Mouse (Mus musculus): ENCODE results near the gene Pakap. TPM values are rescaled to one million over a fixed set of nuclear protein-coding genes. Genes with fewer than 3 reads are reported as not detected.
A peak's percentile ranks its signal among the peaks of the same experiment; 100 is the strongest.

The Pakap gene
- polyA plus RNA-seq, 1 experiment from 2014 or later: 25.4 TPM

- H3K27ac ChIP-seq (replicated peaks; ENCODE audit: low read depth, low read length): no peak overlapping the region
- WGBS: 16% methylated on average over 4 of the region's 4 CpGs
- no peaks in the 10 kb centered on the region for H3K27me3 ChIP-seq (replicated peaks; ENCODE audit: control insufficient read depth, insufficient read depth, low read length)
- H3K4me3 ChIP-seq (ENCODE audit: low read depth, low read length): no peak overlapping the region
- peak; percentile 50 for DNase-seq (ENCODE audit: low spot score)
- H3K4me2 ChIP-seq (ENCODE audit: low read depth, low read length): no peak overlapping the region
- 0 out of 2 replicates have a peak, but pooled peaks cover 2% of the 10 kb centered on the region for H3K9me3 ChIP-seq (ENCODE audit: control insufficient read depth, low read length)
- peak; percentile 55; the same call in 1 of the 2 replicates for ATAC-seq (ENCODE audit: low read depth)
- no peak overlapping the region for H3K9ac ChIP-seq (ENCODE audit: low read depth, low read length)
- no peaks in the 10 kb centered on the region for H3K36me3 ChIP-seq (ENCODE audit: control insufficient read depth, insufficient read depth, low read length)
- H3K4me1 ChIP-seq (ENCODE audit: control insufficient read depth, insufficient read depth, low read length): peaks cover 11% of the 10 kb centered on the region; the same call in 1 of the 2 replicates
Measured at GRCm38 (mm10) chr4:57538029-57538688, 29.8 kb upstream of the Pakap start.

- Histone ChIP-seq H3K4me2 (ENCODE audit: low read depth, low read length) (peak overlapping the region; percentile 29), H3K36me3 (ENCODE audit: control insufficient read depth, insufficient read depth, low read length) (no peaks in the 10 kb centered on the region), H3K27ac (replicated peaks; ENCODE audit: low read depth, low read length) (peak overlapping the region; percentile 82), H3K9ac (ENCODE audit: low read depth, low read length) (peak overlapping the region; percentile 53; the same call in 1 of the 2 replicates), H3K4me3 (ENCODE audit: low read depth, low read length) (no peak overlapping the region), H3K9me3 (ENCODE audit: control insufficient read depth, low read length) (no peaks in the 10 kb centered on the region), H3K4me1 (ENCODE audit: control insufficient read depth, insufficient read depth, low read length) (peaks cover 22% of the 10 kb centered on the region), H3K27me3 (replicated peaks; ENCODE audit: control insufficient read depth, insufficient read depth, low read length) (no peaks in the 10 kb centered on the region)
- DNase-seq (ENCODE audit: low spot score) (peak; percentile 93), ATAC-seq (ENCODE audit: low read depth) (peak; percentile 91)
- WGBS: 5% methylated on average over 6 of the region's 6 CpGs
Measured at GRCm38 (mm10) chr4:57543692-57544256, 24.2 kb upstream of the Pakap start.

- Histone ChIP-seq H3K9me3 (ENCODE audit: control insufficient read depth, low read length) (no peaks in the 10 kb centered on the region), H3K27ac (replicated peaks; ENCODE audit: low read depth, low read length) (no peak overlapping the region), H3K9ac (ENCODE audit: low read depth, low read length) (no peak overlapping the region), H3K4me2 (ENCODE audit: low read depth, low read length) (no peak overlapping the region), H3K36me3 (ENCODE audit: control insufficient read depth, insufficient read depth, low read length) (no peaks in the 10 kb centered on the region), H3K4me3 (ENCODE audit: low read depth, low read length) (no peak overlapping the region), H3K4me1 (ENCODE audit: control insufficient read depth, insufficient read depth, low read length) (peaks cover 37% of the 10 kb centered on the region), H3K27me3 (replicated peaks; ENCODE audit: control insufficient read depth, insufficient read depth, low read length) (no peaks in the 10 kb centered on the region)
- 60% methylated on average over 7 of the region's 7 CpGs for WGBS
- ATAC-seq (ENCODE audit: low read depth): no peak
- peak; percentile 64 for DNase-seq (ENCODE audit: low spot score)
Measured at GRCm38 (mm10) chr4:57547785-57548184, 20.2 kb upstream of the Pakap start.

DNA sequence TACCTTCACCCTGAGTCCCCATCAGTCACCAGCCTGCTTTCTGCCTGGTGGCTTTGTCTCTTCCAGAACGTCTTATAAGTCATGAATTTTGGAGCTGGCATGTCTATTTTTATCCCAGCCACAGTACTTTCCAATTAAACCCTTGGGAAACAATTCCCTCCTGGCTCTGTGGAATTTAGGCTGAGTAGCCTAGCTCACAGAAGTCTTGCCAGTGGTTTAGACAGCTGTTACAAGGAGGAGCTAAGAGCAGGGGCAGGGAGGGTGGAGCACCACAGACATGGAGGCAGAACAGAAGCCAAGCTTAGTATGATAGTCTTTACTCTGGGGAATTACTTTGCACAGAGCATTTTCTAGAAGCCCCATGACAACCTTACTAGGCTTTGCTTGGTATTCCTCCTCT lies 17.8 kb upstream of the Pakap start:
- H3K27ac ChIP-seq (replicated peaks; ENCODE audit: low read depth, low read length): no peak overlapping the region

DNA sequence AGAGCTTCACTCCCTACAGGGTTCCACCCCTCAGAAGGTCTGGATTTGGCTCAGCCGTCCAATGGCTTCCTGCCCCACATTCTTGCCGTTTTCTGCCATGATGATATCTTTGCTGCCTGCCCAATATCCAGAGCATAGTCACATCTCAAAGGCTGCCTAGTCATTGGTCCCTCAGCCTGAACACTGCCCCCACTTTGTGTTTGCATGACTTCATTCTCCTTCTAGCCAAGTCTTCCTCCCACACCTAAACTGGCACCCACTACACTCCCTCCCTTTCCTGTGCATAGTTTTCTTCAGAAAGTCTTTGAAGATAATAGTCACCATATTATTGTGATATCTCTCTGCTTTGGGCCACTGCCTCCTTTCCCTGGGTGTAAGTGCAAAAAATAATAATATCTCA lies 10.9 kb upstream of the Pakap start:
- H3K27ac ChIP-seq (replicated peaks; ENCODE audit: low read depth, low read length): no peak overlapping the region
- H3K4me3 ChIP-seq (ENCODE audit: low read depth, low read length): no peak overlapping the region
- no peak overlapping the region for H3K4me2 ChIP-seq (ENCODE audit: low read depth, low read length)
- WGBS: 72% methylated on average over 2 of the region's 2 CpGs
- H3K9ac ChIP-seq (ENCODE audit: low read depth, low read length): no peak overlapping the region
- ATAC-seq (ENCODE audit: low read depth): no peak
- no peak for DNase-seq (ENCODE audit: low spot score)
- H3K9me3 ChIP-seq (ENCODE audit: control insufficient read depth, low read length): no peaks in the 10 kb centered on the region
- H3K4me1 ChIP-seq (ENCODE audit: control insufficient read depth, insufficient read depth, low read length): peaks cover 33% of the 10 kb centered on the region
- no peaks in the 10 kb centered on the region for H3K27me3 ChIP-seq (replicated peaks; ENCODE audit: control insufficient read depth, insufficient read depth, low read length)
- no peaks in the 10 kb centered on the region for H3K36me3 ChIP-seq (ENCODE audit: control insufficient read depth, insufficient read depth, low read length)

More for the DNA sequence above, 17.8 kb upstream of the Pakap start:
- Histone ChIP-seq H3K4me3 (ENCODE audit: low read depth, low read length) (no peak overlapping the region), H3K9ac (ENCODE audit: low read depth, low read length) (no peak overlapping the region), H3K36me3 (ENCODE audit: control insufficient read depth, insufficient read depth, low read length) (no peaks in the 10 kb centered on the region), H3K4me2 (ENCODE audit: low read depth, low read length) (no peak overlapping the region), H3K9me3 (ENCODE audit: control insufficient read depth, low read length) (no peaks in the 10 kb centered on the region), H3K27me3 (replicated peaks; ENCODE audit: control insufficient read depth, insufficient read depth, low read length) (no peaks in the 10 kb centered on the region), H3K4me1 (ENCODE audit: control insufficient read depth, insufficient read depth, low read length) (peaks cover 20% of the 10 kb centered on the region; the same call in 1 of the 2 replicates)
- 7% methylated on average over 1 of the region's 1 CpGs for WGBS
- peak; percentile 53; the same call in 1 of the 2 replicates for ATAC-seq (ENCODE audit: low read depth)
- DNase-seq (ENCODE audit: low spot score): peak; percentile 72

DNA sequence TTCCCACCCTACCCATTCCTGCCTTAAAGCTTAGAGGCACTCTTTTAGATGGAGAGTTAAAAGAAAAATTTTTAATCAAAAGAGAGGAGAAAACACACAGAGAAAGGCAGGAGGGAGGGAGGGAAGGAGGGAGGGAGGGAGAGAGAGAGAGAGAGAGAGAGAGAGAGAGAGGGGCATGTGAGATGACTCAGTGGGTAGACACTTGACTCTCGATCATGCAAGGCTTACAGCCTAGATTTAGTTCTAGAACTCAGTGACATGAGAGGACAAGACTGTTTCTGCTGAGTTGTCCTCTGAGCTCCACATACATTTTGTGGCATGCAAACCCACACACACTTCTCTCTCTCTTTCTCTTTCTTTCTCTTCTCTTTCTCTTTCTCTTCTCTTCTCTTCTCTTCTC lies 8.5 kb upstream of the Pakap start:
- H3K4me2 ChIP-seq (ENCODE audit: low read depth, low read length): no peak overlapping the region
- H3K4me3 ChIP-seq (ENCODE audit: low read depth, low read length): no peak overlapping the region
- no peaks in the 10 kb centered on the region for H3K9me3 ChIP-seq (ENCODE audit: control insufficient read depth, low read length)
- ATAC-seq (ENCODE audit: low read depth): no peak
- no peak for DNase-seq (ENCODE audit: low spot score)
- peaks cover 28% of the 10 kb centered on the region for H3K4me1 ChIP-seq (ENCODE audit: control insufficient read depth, insufficient read depth, low read length)
- WGBS: 71% methylated on average over 1 of the region's 1 CpGs
- H3K9ac ChIP-seq (ENCODE audit: low read depth, low read length): no peak overlapping the region
- H3K27me3 ChIP-seq (replicated peaks; ENCODE audit: control insufficient read depth, insufficient read depth, low read length): no peaks in the 10 kb centered on the region
- 0 out of 2 replicates have a peak overlapping the region, but pooled peaks have one; percentile 56 for H3K27ac ChIP-seq (replicated peaks; ENCODE audit: low read depth, low read length)
- H3K36me3 ChIP-seq (ENCODE audit: control insufficient read depth, insufficient read depth, low read length): no peaks in the 10 kb centered on the region

DNA sequence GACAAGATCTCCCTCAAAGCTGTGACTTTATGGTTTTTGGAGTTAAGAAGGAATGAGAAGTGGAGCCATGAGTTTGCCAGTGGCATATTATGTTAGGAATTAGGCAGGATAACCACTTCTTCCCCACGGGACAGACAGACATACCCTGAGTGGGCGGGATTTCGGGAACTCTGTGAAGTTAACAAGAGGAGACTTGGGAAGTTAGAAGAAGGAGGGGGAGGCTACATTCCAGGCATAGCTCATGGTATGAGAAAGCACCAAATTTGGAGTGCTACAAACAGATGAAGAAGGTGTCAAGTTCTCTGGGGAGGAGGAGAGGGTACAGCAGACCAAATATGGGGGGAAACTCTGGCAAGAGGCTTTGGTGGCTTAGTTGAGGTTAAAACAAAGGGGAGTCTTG lies 8.0 kb upstream of the Pakap start:
- H3K9ac ChIP-seq (ENCODE audit: low read depth, low read length): no peak overlapping the region
- H3K27me3 ChIP-seq (replicated peaks; ENCODE audit: control insufficient read depth, insufficient read depth, low read length): no peaks in the 10 kb centered on the region
- DNase-seq (ENCODE audit: low spot score) (peak; percentile 88), ATAC-seq (ENCODE audit: low read depth) (peak; percentile 56; the same call in 1 of the 2 replicates)
- peaks cover 28% of the 10 kb centered on the region for H3K4me1 ChIP-seq (ENCODE audit: control insufficient read depth, insufficient read depth, low read length)
- H3K4me2 ChIP-seq (ENCODE audit: low read depth, low read length): no peak overlapping the region
- peak overlapping the region; percentile 56; the same call in 1 of the 2 replicates for H3K27ac ChIP-seq (replicated peaks; ENCODE audit: low read depth, low read length)
- H3K36me3 ChIP-seq (ENCODE audit: control insufficient read depth, insufficient read depth, low read length): no peaks in the 10 kb centered on the region
- no peak overlapping the region for H3K4me3 ChIP-seq (ENCODE audit: low read depth, low read length)
- WGBS: 36% methylated on average over 3 of the region's 3 CpGs
- H3K9me3 ChIP-seq (ENCODE audit: control insufficient read depth, low read length): no peaks in the 10 kb centered on the region

- DNase-seq (ENCODE audit: low spot score) (peak; percentile 91), ATAC-seq (ENCODE audit: low read depth) (peak; percentile 60)
- H3K27ac ChIP-seq (replicated peaks; ENCODE audit: low read depth, low read length): peak overlapping the region; percentile 89
- H3K9me3 ChIP-seq (ENCODE audit: control insufficient read depth, low read length): no peaks in the 10 kb centered on the region
- H3K4me1 ChIP-seq (ENCODE audit: control insufficient read depth, insufficient read depth, low read length): peaks cover 28% of the 10 kb centered on the region
- H3K27me3 ChIP-seq (replicated peaks; ENCODE audit: control insufficient read depth, insufficient read depth, low read length): no peaks in the 10 kb centered on the region
- peak overlapping the region; percentile 26; the same call in 1 of the 2 replicates for H3K4me2 ChIP-seq (ENCODE audit: low read depth, low read length)
- no peaks in the 10 kb centered on the region for H3K36me3 ChIP-seq (ENCODE audit: control insufficient read depth, insufficient read depth, low read length)
- no peak overlapping the region for H3K9ac ChIP-seq (ENCODE audit: low read depth, low read length)
- WGBS: 31% methylated on average over 6 of the region's 6 CpGs
- H3K4me3 ChIP-seq (ENCODE audit: low read depth, low read length): no peak overlapping the region
Measured at GRCm38 (mm10) chr4:57561055-57561454, 6.9 kb upstream of the Pakap start.
